Mouse (Mus musculus) adrenal gland (tissue): Measurements from ENCODE around the gene Gon4l.
"Not testable (repeated sequence)": the region's sequence is repeated elsewhere in the genome, so short reads cannot be mapped to it uniquely, and the experiment has no call there.

Experiments used
- intact Hi-C: fragments of 180-260 bp; cut with DNase I; formaldehyde crosslinking; loops from one replicate; pipeline ENCODE4 v1.15.1; 2025
- long read RNA-seq, 2 experiments: library from polyadenylated mRNA; unstranded; transcript quantifications; one replicate each; pipeline ENCODE4 v2.0.0; 2020; ENCODE audit warnings: borderline replicate concordance in 1 of 2; ENCODE audit not compliant: insufficient replicate concordance in 1 of 2

Gon4l gene
- long read RNA-seq, experiment 1, partial matches to known transcripts = 10 of 24 reads
- long read RNA-seq, experiment 1, other reads (novel, unspliced or antisense) = 14 of 24 reads
- long read RNA-seq, experiment 2, partial matches to known transcripts = 10 of 23 reads
- long read RNA-seq, experiment 2, other reads (novel, unspliced or antisense) = 13 of 23 reads

DNA sequence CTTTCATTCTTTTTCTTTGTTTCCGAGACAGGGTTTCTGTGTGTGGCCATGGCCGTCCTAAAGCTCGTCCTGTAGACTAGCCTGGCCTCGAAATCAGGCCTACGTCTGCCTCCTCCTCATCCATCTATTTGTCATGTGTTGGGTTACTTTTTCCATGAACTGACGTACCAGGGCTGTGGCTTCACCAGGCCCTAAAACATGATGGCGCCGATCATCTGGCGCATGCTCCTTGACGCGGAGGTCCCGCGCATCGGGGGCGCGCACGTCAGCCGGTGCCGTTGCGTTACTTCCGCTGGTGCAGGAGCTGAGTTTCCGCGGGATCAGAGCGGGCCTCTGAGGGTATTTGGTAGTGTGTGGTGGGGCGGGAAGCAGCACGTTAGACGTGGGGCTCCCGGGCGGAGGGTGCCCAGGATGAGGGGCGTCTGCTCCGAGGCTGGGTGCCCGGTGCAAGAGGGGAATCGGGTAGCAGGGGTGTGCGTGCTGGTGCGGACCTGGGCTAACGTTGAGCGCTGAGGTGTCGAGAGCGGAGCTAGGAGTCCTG is at the start of gene Gon4l:
Gene Gon4l (plus strand): TSS at position 281 of the 541 bp plus-strand sequence.
- intact Hi-C loops = not testable (repeated sequence)

DNA sequence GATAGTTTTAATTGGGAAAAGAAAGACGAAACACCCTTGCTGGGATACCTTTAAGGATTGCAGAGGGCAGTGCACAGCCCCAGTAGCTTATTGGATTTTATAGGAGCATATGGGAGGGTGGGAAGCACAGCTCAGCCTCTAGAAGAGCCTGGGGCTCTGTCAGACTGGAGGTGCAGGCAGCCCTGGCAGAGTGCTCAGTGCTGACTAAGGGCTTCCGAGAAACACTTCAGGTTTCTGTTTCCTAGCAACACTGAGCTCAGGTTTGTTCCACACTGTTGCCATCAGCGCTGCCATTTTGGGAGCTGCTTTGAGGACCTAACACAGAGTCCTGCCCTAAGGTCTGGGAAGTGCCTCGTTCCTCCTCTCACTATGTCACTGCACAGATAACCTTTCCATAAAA is 48.7 kb upstream of the Gon4l start:
- intact Hi-C loops = not testable (repeated sequence)

DNA sequence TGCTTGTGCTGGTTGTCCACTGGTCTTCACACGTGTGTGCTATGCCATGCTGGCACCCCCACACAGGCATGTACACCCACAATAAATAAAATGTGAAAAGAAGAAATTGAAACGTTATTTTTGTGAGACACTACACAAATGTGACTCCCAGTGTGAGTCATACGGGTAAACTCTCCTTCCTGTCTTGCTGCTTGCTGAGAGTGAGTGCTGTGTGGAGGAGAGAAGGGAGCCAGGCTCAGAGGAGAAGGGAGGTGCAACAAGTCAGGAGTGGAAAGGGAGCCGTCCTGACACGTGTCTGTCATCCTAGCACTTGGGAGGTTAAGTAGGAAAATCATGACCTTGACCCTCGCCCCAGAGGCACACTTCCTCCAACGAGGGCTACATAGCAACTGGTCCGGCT is 48.2 kb upstream of the Gon4l start:
- intact Hi-C loops = not testable (repeated sequence)

DNA sequence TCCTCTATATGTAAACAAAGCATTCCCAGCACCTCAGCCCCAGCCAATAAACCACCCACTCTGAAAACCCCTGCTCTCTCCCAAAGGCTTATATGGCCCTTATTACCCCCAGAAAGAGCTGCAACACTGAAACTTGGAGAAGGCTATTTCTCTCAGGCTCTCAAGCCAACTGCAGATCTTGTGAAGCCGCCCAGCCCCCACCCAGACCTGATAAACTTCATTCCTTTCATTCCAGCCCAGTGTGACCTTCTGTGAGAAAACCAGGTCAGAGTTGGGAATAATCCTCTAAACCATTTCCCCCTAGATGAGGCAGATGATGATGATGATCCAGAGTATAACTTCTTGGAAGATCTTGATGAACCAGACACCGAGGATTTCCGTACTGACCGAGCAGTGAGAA is 47.0 kb upstream of the Gon4l start:
- intact Hi-C loops = not testable (repeated sequence)

DNA sequence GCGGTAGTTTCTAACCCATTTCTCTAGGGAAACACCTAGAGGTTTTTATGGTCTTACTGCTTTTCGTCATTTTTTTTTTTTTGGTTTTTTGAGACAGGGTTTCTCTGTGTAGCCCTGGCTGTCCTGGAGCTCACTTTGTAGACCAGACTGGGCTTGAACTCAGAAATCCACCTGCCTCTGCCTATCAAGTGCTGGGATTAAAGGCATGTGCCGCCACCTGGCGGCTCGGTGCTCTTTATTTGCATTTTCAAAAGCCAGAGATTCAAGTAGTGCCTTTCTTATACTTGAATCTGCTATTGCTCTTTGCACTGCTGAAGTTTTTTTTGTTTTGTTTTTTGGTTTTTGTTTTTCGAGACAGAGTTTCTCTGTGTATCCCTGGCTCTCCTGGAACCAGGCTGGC is 37.5 kb upstream of the Gon4l start:
- intact Hi-C loops = not testable (repeated sequence)

DNA sequence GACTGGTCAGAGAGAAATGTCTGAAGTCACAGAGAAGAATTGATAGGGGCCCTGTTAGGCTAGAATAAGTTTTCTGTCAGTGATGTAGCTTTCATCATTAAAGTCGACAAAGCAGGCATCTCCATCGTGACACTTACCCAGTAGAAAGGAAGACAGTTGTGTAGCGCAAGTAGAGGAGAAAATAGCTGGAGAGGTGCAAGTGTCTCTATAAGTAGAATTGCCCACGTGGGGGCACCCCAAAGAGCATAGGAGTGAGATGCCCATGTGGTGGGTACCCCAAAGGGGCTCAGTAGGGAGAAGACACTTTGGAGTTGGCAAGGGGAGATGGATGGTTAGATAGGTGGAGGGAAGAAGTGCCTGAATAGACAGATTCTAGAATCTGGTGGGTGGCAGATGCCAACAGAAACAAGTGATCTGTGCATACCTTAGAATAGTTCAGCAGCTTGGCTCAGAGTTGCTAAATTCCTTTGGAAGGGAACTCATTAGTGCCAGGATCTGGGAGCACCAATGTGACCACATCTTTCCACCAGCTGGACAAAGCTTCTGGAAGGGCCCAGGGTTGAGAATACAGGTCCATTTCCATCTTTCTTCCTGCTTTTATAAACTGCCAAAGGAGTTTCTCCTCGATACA is 31.0 kb upstream of the Gon4l start:
- intact Hi-C loops = no loop called here

DNA sequence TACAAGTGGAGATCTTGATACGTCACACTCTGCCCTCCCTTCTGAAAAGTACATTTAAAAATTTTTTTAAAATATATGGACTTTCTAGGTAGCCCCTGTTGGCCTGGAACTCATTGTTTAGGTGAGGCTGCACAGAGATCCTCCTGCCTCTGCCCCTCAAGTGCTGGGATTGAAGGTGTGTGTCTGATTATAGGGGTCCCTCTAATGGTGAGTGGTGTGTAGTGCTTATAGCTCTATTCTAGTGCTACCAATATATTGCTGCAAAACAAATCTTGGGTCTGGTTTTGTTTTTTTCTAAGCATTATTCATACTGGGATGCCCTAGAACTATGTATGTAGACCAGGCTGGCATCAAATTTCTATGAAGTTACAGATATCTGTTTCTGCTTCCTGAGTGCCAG is 9.3 kb upstream of the Gon4l start:
- intact Hi-C loops = no loop called here

DNA sequence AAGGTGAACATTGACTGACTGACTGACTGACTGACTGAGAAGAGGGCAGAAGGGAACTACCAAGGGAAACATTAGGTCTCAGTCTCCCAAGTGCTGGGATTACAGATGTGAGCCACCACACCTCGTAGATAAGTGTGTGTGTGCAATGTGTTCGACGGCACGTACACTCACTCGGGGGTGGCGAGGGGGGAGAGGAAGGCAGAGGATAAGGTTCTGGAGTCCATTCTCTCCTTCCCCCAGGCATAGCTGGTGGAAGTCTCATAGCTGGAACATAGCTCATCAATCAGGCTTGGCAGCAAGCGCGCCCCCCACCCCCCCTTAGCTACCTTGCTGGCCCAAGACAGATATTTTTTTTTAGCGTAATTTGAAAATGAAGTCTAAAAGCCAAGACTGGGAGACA is 7.8 kb upstream of the Gon4l start:
- intact Hi-C loops = no loop called here

DNA sequence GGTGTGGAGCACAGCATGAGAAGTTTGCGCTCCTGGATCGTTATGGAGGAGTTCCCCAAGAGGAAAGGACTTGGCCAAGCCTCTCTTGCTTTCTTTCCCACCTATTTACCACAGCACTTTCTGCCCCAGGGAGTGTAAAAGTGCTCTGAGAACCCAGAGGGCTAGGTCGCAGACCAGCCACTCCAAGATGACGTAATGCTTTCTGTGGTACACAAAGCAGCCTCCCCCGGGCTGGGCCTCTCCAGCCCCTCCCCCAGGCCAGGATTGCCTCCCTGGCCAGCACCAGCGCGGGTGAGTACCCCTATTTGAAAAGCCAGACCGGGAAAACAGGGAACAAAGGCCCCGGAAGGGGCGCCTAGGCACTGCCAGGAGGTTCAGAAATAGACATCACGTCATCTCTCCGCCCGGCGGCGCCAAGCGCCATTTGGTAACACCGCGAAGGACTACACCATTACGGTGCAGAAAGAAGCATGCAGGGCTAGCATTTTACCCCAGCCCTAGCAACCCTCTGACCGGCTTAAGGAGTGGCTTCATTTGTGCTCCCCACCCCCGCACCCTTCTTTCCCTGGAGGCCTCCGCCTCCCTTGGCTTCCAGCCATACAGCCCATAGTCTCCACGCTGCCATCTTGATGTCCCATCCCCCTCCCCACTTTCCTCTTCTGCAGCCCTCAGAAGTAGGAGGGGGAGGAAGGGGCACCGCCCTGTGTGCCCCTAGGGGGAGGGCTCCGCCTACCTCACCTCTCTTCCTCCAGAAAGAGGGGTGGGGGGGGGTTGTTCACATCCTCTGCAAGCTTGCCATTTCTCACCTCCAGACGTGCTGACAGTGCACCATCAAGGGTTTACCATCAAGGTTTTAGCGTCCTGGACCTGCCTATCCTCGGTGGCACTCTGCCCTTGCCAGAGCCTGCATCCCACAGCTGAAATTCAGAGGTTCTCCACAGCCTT is 3.6 kb upstream of the Gon4l start:
- intact Hi-C loops = not testable (repeated sequence)

DNA sequence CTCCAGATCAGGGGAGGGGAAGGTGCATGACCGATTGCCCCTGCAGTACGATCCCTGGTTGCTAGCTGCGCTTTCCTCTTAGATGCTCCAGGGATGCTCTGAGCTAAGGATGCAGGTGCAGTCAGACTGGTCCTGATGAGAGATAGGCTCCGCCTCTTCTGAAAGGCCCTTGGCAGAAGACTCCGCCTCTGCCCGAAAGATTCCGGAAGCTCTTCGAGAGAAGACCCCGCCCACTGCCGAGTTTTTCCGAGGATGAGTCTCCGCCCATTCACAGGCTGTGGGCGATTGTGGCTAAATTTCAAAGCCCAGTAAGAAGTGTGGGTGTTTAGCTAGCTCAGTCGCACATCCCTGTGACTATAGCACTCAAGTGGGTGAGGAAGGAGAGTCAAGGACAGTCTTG is 2.6 kb upstream of the Gon4l start:
- intact Hi-C loops = not testable (repeated sequence)

DNA sequence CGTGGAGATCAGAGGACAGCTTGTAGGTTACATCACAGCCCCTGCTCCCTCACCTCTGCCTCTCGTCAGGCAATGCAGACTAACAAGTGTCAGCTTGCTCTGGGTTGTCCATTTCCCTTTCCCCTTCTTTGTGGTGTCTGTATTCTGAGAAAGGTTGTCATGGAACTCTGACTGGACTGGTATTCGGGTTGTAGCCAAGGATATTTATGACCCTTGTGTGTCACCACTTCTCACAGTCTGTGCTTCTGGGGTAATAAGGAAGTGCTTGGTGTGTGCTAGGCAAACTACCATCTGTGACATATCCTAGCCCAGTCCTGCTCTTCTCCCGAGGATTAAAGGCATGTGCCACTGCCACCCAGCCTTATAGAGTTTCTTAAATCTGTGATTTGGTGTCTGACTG is 14.1 kb downstream of the Gon4l start:
- intact Hi-C loops = no loop called here

DNA sequence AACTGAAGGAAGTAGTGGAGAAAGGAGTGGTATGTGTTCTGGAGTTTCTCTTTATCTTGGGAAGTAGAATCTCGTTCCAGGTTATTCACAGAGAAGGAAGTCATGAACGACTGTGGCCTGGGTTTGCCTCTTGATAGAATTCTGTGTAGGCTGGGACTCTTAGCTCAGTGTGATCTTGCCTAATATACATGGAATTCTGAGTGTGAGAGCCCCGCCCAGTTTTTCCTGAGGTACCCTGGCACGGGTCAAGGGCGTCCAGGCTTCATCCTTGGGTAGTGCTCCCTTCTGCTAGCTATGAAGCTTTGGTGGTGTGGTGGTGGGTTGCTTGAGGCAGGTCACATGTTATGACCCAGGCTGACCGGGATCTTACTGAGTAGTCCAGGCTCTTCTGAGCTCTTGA is 20.8 kb downstream of the Gon4l start:
- intact Hi-C loops = no loop called here

DNA sequence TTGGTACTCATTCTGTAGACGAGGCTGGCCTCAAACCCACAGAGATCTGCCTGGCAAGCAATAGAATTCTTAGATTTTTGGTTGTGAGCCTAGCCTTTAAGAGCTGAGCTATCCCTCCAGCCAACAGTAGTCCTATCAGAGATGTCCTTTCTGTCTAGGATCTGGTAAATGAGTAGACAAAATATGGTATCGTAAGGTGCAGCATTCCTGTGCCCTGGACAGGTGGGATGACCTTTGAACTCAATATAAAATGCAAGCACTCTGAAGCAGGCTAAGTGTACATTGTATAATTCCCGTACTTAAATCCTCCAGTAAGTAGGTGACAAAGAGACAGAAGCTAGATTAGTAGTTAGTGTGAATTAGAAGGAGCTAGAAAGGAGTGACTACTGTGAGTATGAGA is 27.1 kb downstream of the Gon4l start:
- intact Hi-C loops = no loop called here

DNA sequence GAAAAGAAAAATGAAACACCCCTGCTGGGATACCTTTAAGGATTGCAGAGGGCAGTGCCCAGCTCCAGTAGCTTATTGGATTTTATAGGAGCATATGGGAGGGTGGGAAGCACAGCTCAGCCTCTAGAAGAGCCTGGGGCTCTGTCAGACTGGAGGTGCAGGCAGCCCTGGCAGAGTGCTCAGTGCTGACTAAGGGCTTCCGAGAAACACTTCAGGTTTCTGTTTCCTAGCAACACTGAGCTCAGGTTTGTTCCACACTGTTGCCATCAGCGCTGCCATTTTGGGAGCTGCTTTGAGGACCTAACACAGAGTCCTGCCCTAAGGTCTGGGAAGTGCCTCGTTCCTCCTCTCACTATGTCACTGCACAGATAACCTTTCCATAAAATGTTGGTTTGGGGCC is 31.7 kb downstream of the Gon4l start:
- intact Hi-C loops = not testable (repeated sequence)

DNA sequence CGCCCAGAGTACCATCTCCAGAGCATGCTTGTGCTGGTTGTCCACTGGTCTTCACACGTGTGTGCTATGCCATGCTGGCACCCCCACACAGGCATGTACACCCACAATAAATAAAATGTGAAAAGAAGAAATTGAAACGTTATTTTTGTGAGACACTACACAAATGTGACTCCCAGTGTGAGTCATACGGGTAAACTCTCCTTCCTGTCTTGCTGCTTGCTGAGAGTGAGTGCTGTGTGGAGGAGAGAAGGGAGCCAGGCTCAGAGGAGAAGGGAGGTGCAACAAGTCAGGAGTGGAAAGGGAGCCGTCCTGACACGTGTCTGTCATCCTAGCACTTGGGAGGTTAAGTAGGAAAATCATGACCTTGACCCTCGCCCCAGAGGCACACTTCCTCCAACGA is 32.1 kb downstream of the Gon4l start:
- intact Hi-C loops = not testable (repeated sequence)

DNA sequence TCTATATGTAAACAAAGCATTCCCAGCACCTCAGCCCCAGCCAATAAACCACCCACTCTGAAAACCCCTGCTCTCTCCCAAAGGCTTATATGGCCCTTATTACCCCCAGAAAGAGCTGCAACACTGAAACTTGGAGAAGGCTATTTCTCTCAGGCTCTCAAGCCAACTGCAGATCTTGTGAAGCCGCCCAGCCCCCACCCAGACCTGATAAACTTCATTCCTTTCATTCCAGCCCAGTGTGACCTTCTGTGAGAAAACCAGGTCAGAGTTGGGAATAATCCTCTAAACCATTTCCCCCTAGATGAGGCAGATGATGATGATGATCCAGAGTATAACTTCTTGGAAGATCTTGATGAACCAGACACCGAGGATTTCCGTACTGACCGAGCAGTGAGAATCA is 33.4 kb downstream of the Gon4l start:
- intact Hi-C loops = not testable (repeated sequence)

DNA sequence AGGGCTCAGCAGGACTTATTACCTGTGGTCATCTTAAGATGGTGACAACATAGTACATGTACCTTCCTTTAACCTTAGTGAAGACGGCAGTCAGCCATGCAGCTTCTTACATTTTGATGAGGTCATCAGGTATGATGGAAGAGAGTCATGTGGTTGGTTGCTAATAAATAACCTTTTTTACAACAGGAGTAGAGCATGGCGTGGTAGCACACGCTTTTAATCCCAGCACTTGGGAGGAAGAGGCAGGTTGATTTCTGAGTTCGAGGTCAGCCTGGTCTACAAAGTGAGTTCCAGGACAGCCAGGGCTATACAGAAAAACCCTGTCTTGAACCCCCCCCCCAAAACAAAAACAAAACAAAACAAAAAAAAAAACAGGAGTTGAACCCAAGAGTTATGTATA is 47.5 kb downstream of the Gon4l start:
- intact Hi-C loops = not testable (repeated sequence)

DNA sequence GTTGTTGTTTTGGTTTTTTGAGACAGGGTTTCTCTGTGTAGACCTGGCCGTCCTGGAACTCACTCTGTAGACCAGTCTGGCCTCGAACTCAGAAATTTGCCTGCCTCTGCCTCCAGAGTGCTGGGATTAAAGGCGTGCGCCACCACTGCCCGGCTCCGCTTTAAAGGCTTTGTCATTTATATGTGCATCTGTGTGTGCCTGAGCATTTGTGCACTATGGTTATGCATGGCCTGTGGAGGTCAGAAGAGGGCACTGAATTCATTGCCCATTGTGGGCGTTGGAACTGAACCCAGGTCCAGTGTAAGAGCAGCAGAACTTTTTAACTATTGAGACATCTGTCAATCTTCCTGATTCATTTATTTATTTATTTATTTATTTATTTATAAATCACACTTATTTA is 58.0 kb downstream of the Gon4l start:
- intact Hi-C loops = not testable (repeated sequence)

DNA sequence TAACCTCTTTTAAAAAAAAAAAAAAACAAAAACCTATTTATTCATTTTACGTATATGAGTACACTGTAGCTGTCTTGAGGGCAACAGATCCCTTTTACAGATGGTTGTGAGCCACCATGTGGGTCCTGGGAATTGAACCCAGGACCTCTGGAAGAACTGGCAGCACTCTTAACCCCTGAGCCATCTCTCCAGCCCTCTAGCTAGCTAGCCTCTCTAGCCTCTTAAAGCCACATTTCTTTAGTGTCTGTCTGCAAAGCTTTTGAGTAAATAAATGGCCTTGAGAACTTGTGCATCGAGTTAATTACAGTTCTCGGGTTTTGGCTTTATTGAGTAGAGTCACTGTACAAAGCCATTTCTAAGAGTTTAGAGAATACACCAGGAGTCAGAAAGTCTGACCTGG is 69.8 kb downstream of the Gon4l start:
- intact Hi-C loops = no loop called here

DNA sequence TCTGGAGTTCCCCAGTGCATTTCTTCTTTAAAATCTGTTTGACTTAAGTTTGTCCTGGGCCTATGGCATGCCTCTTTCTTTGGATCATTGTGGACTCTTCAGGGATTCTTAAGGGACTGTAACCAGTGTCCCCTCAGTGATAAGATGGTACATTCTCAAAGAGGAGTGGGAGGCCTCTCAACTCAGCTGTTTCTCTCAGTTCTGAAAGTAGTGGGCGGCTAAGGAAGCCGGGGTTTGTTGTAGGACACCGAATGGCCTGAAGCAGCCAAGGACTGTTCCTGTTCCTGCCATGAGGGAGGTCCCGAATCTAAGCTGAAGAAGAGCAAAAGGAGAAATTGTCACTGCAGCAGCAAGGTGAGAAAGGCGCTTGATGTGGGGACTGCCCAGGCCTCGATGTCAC is 70.2 kb downstream of the Gon4l start:
- intact Hi-C loops = no loop called here

DNA sequence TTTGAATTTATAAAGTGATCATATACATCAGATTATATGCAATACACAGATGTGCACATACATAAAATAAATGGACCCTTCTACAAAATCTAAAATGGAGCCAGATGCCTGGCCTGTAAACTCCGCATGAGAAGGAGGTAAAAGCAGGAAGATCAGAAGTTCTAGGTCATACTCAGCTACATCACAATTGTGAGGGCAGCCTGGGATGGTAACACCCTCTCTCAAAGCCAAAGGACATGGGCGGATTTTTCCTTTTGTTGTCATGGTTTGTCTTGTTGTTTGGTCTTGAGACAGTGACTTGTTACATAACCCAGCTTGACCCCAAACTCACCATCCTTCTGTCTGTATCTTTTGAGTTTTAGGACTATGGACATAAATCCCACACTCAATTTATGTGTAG is 70.7 kb downstream of the Gon4l start:
- intact Hi-C loops = no loop called here
